Mouse (Mus musculus): ENCODE results near the gene Rfk. TPM values are rescaled to one million over a fixed set of nuclear protein-coding genes. Genes with fewer than 3 reads are reported as not detected.
A peak's percentile ranks its signal among the peaks of the same experiment; 100 is the strongest.

The Rfk gene
- 55.2 and 77.2 TPM in 2 replicates for polyA plus RNA-seq (2014; fragmentation: Nextera tagmentation; extraction: Ambion mirVana)

GRCm38 (mm10) chr19:17393841-17394591 is at the start of gene Rfk:
Rfk (plus strand) TSS chr19:17394043.
- Histone ChIP-seq H3K4me3 (ENCODE audit: low read length) (peak within 1 kb of the TSS; percentile 79), H3K9ac (ENCODE audit: low read depth, low read length) (peak within 1 kb of the TSS; percentile 84), H3K4me2 (replicated peaks; ENCODE audit: low read depth, low read length) (peak within 1 kb of the TSS; percentile 61), H3K9me3 (ENCODE audit: control insufficient read depth, low read length) (no peaks in the 10 kb centered on the region), H3K27ac (ENCODE audit: low read depth, low read length) (peak within 1 kb of the TSS; percentile 12; the same call in 1 of the 2 replicates), H3K36me3 (ENCODE audit: control insufficient read depth, insufficient read depth, low read length) (peaks cover 9% of the 10 kb centered on the region), H3K27me3 (ENCODE audit: control insufficient read depth, insufficient read depth, low read length) (no peaks in the 10 kb centered on the region), H3K4me1 (ENCODE audit: control insufficient read depth, insufficient read depth, low read length) (no peaks in the 10 kb centered on the region; the same call in 1 of the 2 replicates)
- peak; percentile 98 for ATAC-seq (ENCODE audit: low FRiP score, low TSS enrichment)
- under 1% methylated on average over 81 of the region's 83 CpGs for WGBS

- Histone ChIP-seq H3K4me3 (ENCODE audit: low read length) (no peak overlapping the region), H3K36me3 (ENCODE audit: control insufficient read depth, insufficient read depth, low read length) (no peaks in the 10 kb centered on the region), H3K4me2 (replicated peaks; ENCODE audit: low read depth, low read length) (no peak overlapping the region), H3K9me3 (ENCODE audit: control insufficient read depth, low read length) (no peaks in the 10 kb centered on the region), H3K27ac (ENCODE audit: low read depth, low read length) (no peak overlapping the region), H3K4me1 (ENCODE audit: control insufficient read depth, insufficient read depth, low read length) (no peaks in the 10 kb centered on the region), H3K9ac (ENCODE audit: low read depth, low read length) (no peak overlapping the region), H3K27me3 (ENCODE audit: control insufficient read depth, insufficient read depth, low read length) (no peaks in the 10 kb centered on the region)
- WGBS = 84% methylated on average over 7 of the region's 7 CpGs
- no peak for ATAC-seq (ENCODE audit: low FRiP score, low TSS enrichment)
Measured at GRCm38 (mm10) chr19:17344881-17345280, 49.0 kb upstream of the Rfk start.

- no peak overlapping the region for H3K9ac ChIP-seq (ENCODE audit: low read depth, low read length)
- 94% methylated on average over 3 of the region's 3 CpGs for WGBS
Measured at GRCm38 (mm10) chr19:17346716-17347474, 46.9 kb upstream of the Rfk start.

GRCm38 (mm10) chr19:17347852-17348251 is 46.0 kb upstream of the Rfk start:
- no peak overlapping the region for H3K9ac ChIP-seq (ENCODE audit: low read depth, low read length)
- H3K36me3 ChIP-seq (ENCODE audit: control insufficient read depth, insufficient read depth, low read length) = no peaks in the 10 kb centered on the region
- H3K4me1 ChIP-seq (ENCODE audit: control insufficient read depth, insufficient read depth, low read length) = no peaks in the 10 kb centered on the region
- no peak for ATAC-seq (ENCODE audit: low FRiP score, low TSS enrichment)
- H3K9me3 ChIP-seq (ENCODE audit: control insufficient read depth, low read length) = no peaks in the 10 kb centered on the region
- H3K4me3 ChIP-seq (ENCODE audit: low read length) = no peak overlapping the region
- 88% methylated on average over 2 of the region's 2 CpGs for WGBS
- H3K4me2 ChIP-seq (replicated peaks; ENCODE audit: low read depth, low read length) = no peak overlapping the region
- no peak overlapping the region for H3K27ac ChIP-seq (ENCODE audit: low read depth, low read length)
- H3K27me3 ChIP-seq (ENCODE audit: control insufficient read depth, insufficient read depth, low read length) = no peaks in the 10 kb centered on the region

More at GRCm38 (mm10) chr19:17346716-17347474, 46.9 kb upstream of the Rfk start:
- ATAC-seq (ENCODE audit: low FRiP score, low TSS enrichment) = no peak
- Histone ChIP-seq H3K9me3 (ENCODE audit: control insufficient read depth, low read length) (no peaks in the 10 kb centered on the region), H3K27ac (ENCODE audit: low read depth, low read length) (no peak overlapping the region), H3K4me1 (ENCODE audit: control insufficient read depth, insufficient read depth, low read length) (no peaks in the 10 kb centered on the region), H3K36me3 (ENCODE audit: control insufficient read depth, insufficient read depth, low read length) (no peaks in the 10 kb centered on the region), H3K4me3 (ENCODE audit: low read length) (no peak overlapping the region), H3K27me3 (ENCODE audit: control insufficient read depth, insufficient read depth, low read length) (no peaks in the 10 kb centered on the region), H3K4me2 (replicated peaks; ENCODE audit: low read depth, low read length) (no peak overlapping the region)

GRCm38 (mm10) chr19:17353727-17354126 is 40.1 kb upstream of the Rfk start:
- Histone ChIP-seq H3K9ac (ENCODE audit: low read depth, low read length) (no peak overlapping the region), H3K27ac (ENCODE audit: low read depth, low read length) (no peak overlapping the region), H3K9me3 (ENCODE audit: control insufficient read depth, low read length) (no peaks in the 10 kb centered on the region), H3K4me3 (ENCODE audit: low read length) (no peak overlapping the region), H3K4me2 (replicated peaks; ENCODE audit: low read depth, low read length) (no peak overlapping the region), H3K4me1 (ENCODE audit: control insufficient read depth, insufficient read depth, low read length) (0 out of 2 replicates have a peak, but pooled peaks cover 3% of the 10 kb centered on the region), H3K36me3 (ENCODE audit: control insufficient read depth, insufficient read depth, low read length) (no peaks in the 10 kb centered on the region), H3K27me3 (ENCODE audit: control insufficient read depth, insufficient read depth, low read length) (no peaks in the 10 kb centered on the region)
- ATAC-seq (ENCODE audit: low FRiP score, low TSS enrichment) = no peak
- WGBS = 87% methylated on average over 8 of the region's 8 CpGs

- no peak for ATAC-seq (ENCODE audit: low FRiP score, low TSS enrichment)
- Histone ChIP-seq H3K4me1 (ENCODE audit: control insufficient read depth, insufficient read depth, low read length) (0 out of 2 replicates have a peak, but pooled peaks cover 3% of the 10 kb centered on the region), H3K9me3 (ENCODE audit: control insufficient read depth, low read length) (no peaks in the 10 kb centered on the region), H3K9ac (ENCODE audit: low read depth, low read length) (no peak overlapping the region), H3K4me3 (ENCODE audit: low read length) (no peak overlapping the region), H3K27me3 (ENCODE audit: control insufficient read depth, insufficient read depth, low read length) (no peaks in the 10 kb centered on the region), H3K4me2 (replicated peaks; ENCODE audit: low read depth, low read length) (no peak overlapping the region), H3K27ac (ENCODE audit: low read depth, low read length) (no peak overlapping the region), H3K36me3 (ENCODE audit: control insufficient read depth, insufficient read depth, low read length) (no peaks in the 10 kb centered on the region)
- 80% methylated on average over 4 of the region's 4 CpGs for WGBS
Measured at GRCm38 (mm10) chr19:17354362-17354761, 39.5 kb upstream of the Rfk start.

GRCm38 (mm10) chr19:17354797-17355196 is 39.0 kb upstream of the Rfk start:
- 0 out of 2 replicates have a peak, but pooled peaks cover 3% of the 10 kb centered on the region for H3K4me1 ChIP-seq (ENCODE audit: control insufficient read depth, insufficient read depth, low read length)
- no peak for ATAC-seq (ENCODE audit: low FRiP score, low TSS enrichment)
- H3K36me3 ChIP-seq (ENCODE audit: control insufficient read depth, insufficient read depth, low read length) = no peaks in the 10 kb centered on the region
- no peaks in the 10 kb centered on the region for H3K9me3 ChIP-seq (ENCODE audit: control insufficient read depth, low read length)
- no peaks in the 10 kb centered on the region for H3K27me3 ChIP-seq (ENCODE audit: control insufficient read depth, insufficient read depth, low read length)
- peak overlapping the region; percentile 2; the same call in 1 of the 2 replicates for H3K4me3 ChIP-seq (ENCODE audit: low read length)
- H3K9ac ChIP-seq (ENCODE audit: low read depth, low read length) = no peak overlapping the region
- WGBS = 60% methylated on average over 4 of the region's 4 CpGs
- peak overlapping the region; percentile 88; the same call in 1 of the 2 replicates for H3K4me2 ChIP-seq (replicated peaks; ENCODE audit: low read depth, low read length)
- no peak overlapping the region for H3K27ac ChIP-seq (ENCODE audit: low read depth, low read length)

- 29% methylated on average over 4 of the region's 4 CpGs for WGBS
- peak overlapping the region; percentile 88 for H3K4me2 ChIP-seq (replicated peaks; ENCODE audit: low read depth, low read length)
- no peak overlapping the region for H3K27ac ChIP-seq (ENCODE audit: low read depth, low read length)
- ATAC-seq (ENCODE audit: low FRiP score, low TSS enrichment) = no peak
- no peaks in the 10 kb centered on the region for H3K36me3 ChIP-seq (ENCODE audit: control insufficient read depth, insufficient read depth, low read length)
- 0 out of 2 replicates have a peak, but pooled peaks cover 3% of the 10 kb centered on the region for H3K4me1 ChIP-seq (ENCODE audit: control insufficient read depth, insufficient read depth, low read length)
- no peaks in the 10 kb centered on the region for H3K9me3 ChIP-seq (ENCODE audit: control insufficient read depth, low read length)
- H3K27me3 ChIP-seq (ENCODE audit: control insufficient read depth, insufficient read depth, low read length) = no peaks in the 10 kb centered on the region
- H3K9ac ChIP-seq (ENCODE audit: low read depth, low read length) = no peak overlapping the region
- H3K4me3 ChIP-seq (ENCODE audit: low read length) = peak overlapping the region; percentile 51; the same call in 1 of the 2 replicates
Measured at GRCm38 (mm10) chr19:17355361-17355760, 38.5 kb upstream of the Rfk start.

All from kidney, embryonic 14.5 days (tissue).